Mouse (Mus musculus) forebrain, embryonic 14.5 days (tissue): Measurements from ENCODE around the gene Ing4. TPM values are rescaled to one million over a fixed set of nuclear protein-coding genes. Genes with fewer than 3 reads are reported as not detected.

Experiments
- ATAC-seq: fragments of 200-750 bp; cut with Nextera tagmentation; 2 replicates; pipeline ENCODE4 v1.8.0; 2017; ENCODE audit warnings: mild to moderate bottlenecking, moderate library complexity
- DNase-seq: peaks from one replicate; pipeline ENCODE4 v3.0.0-alpha.2; 2015; ENCODE audit warnings: low spot score
- H3K27ac ChIP-seq: fragments of 300-500 bp; sonication (generic); 2 replicates; pipeline ENCODE4 v1.5.1; 2014; ENCODE audit warnings: low read depth, mild to moderate bottlenecking, control low read depth, low read length, moderate library complexity
- H3K27me3 ChIP-seq: fragments of 300-500 bp; sonication (generic); replicated peaks from 2 replicates; pipeline ENCODE4 v1.6.1; 2014; ENCODE audit warnings: low read length, control low read depth, mixed read lengths; ENCODE audit not compliant: control insufficient read depth, insufficient read depth
- H3K36me3 ChIP-seq: fragments of 300-500 bp; sonication (generic); 2 replicates; pipeline ENCODE4 v1.6.1; 2014; ENCODE audit warnings: low read length, control low read depth; ENCODE audit not compliant: control insufficient read depth, insufficient read depth
- H3K4me1 ChIP-seq: fragments of 300-500 bp; sonication (generic); 2 replicates; pipeline ENCODE4 v1.6.1; 2014; ENCODE audit warnings: antibody characterized with exemption, low read length, control low read depth; ENCODE audit not compliant: control insufficient read depth, insufficient read depth
- H3K4me2 ChIP-seq: fragments of 300-500 bp; sonication (generic); 2 replicates; pipeline ENCODE4 v1.6.1; 2014; ENCODE audit warnings: mild to moderate bottlenecking, control low read depth, low read length
- H3K4me3 ChIP-seq: fragments of 300-500 bp; sonication (generic); 2 replicates; pipeline ENCODE4 v1.5.1; 2014; ENCODE audit warnings: low read depth, low read length, control low read depth
- H3K9ac ChIP-seq: fragments of 300-500 bp; sonication (generic); 2 replicates; pipeline ENCODE4 v1.6.1; 2014; ENCODE audit warnings: mild to moderate bottlenecking, low read length, control low read depth, moderate library complexity
- H3K9me3 ChIP-seq: fragments of 300-500 bp; sonication (generic); replicated peaks from 2 replicates; pipeline ENCODE4 v1.6.1; 2016; ENCODE audit warnings: low read length, control low read depth, mixed read lengths; ENCODE audit not compliant: control insufficient read depth
- WGBS: fragments of 180-500 bp; shearing (Covaris S2); extraction: QIAGEN DNeasy Blood & Tissue Kit; methylation state at CpG from one replicate; pipeline ENCODE4 v1.1.7; 2014; 5-methylcytosine and 5-hydroxymethylcytosine counted together
- polyA plus RNA-seq: library from polyadenylated mRNA; unstranded; fragments of >200 nt; fragmentation: Nextera tagmentation; extraction: Ambion mirVana; gene quantifications from 2 replicates; pipeline ENCODE4 v1.2.1, GENCODE M21; 2014

Gene Ing4
- polyA plus RNA-seq, 1 experiment from 2014 or later: 181 TPM

DNA sequence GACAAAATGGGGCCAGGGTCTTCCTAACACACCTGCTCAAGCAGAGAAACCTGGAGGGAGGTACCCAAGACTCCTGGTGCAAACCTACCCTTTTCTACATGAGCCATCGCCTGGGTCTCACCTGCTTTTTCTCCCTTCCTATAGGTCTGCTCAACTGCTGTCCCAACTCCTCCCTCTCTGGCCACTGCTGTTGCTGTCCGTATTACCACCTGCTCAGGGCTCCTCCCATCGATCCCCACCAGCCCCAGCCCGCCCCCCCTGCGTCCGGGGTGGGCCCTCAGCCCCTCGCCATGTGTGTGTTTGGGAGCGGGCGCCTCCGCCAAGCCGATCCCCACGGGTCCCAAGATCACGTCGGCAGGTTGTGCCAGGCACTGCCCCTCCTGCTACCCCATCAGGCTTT, 40.5 kb upstream of the Ing4 start:
- Histone ChIP-seq H3K36me3 (no peaks in the 10 kb centered on the region), H3K27me3 (peaks cover 28% of the 10 kb centered on the region), H3K9me3 (no peaks in the 10 kb centered on the region), H3K9ac (no peak overlapping the region), H3K4me1 (peaks cover 5% of the 10 kb centered on the region), H3K4me3 (no peak overlapping the region), H3K27ac (no peak overlapping the region), H3K4me2 (no peak overlapping the region)
- 37% methylated on average over 14 of the region's 14 CpGs for WGBS
- ATAC-seq: no peak
- DNase-seq: no peak

- no peak overlapping the region for H3K9ac ChIP-seq
- H3K9me3 ChIP-seq: no peaks in the 10 kb centered on the region
- no peak overlapping the region for H3K27ac ChIP-seq
- DNase-seq (no peak), ATAC-seq (no peak)
- H3K4me2 ChIP-seq: no peak overlapping the region
- H3K4me3 ChIP-seq: no peak overlapping the region
- peaks cover 5% of the 10 kb centered on the region for H3K4me1 ChIP-seq
- no peaks in the 10 kb centered on the region for H3K36me3 ChIP-seq
- WGBS: 38% methylated on average over 10 of the region's 10 CpGs
- H3K27me3 ChIP-seq: peaks cover 26% of the 10 kb centered on the region
Observed at GRCm38 (mm10) chr6:124999546-124999945, 40.0 kb upstream of the Ing4 start.

DNA sequence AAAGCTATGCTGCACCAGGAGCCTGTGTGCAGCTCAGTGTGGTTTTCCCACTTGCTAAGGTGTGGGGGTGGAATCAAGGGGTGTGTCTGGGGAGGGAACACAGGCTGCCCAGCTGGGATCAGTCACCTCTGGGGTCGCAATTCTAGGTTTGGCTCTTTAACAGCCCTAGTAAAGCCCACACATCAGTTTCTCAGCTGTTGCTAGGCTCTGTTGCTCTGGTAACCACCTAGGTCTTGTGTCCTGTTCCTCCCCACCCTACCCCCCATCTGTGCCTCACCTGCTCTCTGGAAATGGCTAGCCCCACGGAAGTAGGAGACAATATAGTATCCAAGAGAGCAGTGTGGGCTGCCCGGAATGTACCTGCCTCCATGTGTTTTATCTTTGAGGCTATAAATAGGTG, 35.9 kb upstream of the Ing4 start:
- no peak for ATAC-seq
- WGBS: 55% methylated on average over 3 of the region's 3 CpGs
- no peak for DNase-seq
- H3K27ac ChIP-seq: no peak overlapping the region
- H3K27me3 ChIP-seq: peaks cover 13% of the 10 kb centered on the region
- peaks cover 6% of the 10 kb centered on the region; the same call in 1 of the 2 replicates for H3K4me1 ChIP-seq
- no peak overlapping the region for H3K4me3 ChIP-seq
- no peak overlapping the region for H3K4me2 ChIP-seq
- no peaks in the 10 kb centered on the region for H3K36me3 ChIP-seq
- no peak overlapping the region for H3K9ac ChIP-seq
- no peaks in the 10 kb centered on the region for H3K9me3 ChIP-seq

DNA sequence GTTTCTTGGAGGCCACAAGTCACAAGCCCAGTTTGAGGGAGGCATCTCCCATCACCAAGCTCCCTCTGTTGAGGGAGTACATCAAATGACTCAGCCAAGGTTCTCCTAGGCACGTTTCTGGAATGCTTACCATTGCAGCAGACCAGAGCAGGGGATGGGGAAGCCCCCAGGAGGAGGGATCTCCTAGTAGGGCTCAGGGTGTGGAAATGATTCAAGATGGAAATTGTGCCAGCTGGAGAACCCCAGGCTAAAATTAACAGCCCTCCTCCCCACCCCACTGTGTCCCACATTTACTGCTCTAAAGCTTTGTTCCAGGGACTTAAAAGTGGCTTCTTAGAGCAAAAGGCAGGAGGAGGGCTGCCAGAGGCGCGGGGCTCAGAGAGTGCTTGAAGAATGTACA, 34.5 kb upstream of the Ing4 start:
- Histone ChIP-seq H3K9me3 (no peaks in the 10 kb centered on the region), H3K4me2 (no peak overlapping the region), H3K36me3 (no peaks in the 10 kb centered on the region), H3K27me3 (peaks cover 3% of the 10 kb centered on the region; the same call in 1 of the 2 replicates), H3K4me3 (no peak overlapping the region), H3K27ac (no peak overlapping the region), H3K4me1 (peaks cover 10% of the 10 kb centered on the region), H3K9ac (no peak overlapping the region)
- DNase-seq: no peak
- no peak for ATAC-seq
- WGBS: 40% methylated on average over 3 of the region's 3 CpGs

GRCm38 (mm10) chr6:125008060-125008459, 31.5 kb upstream of the Ing4 start:
- Histone ChIP-seq H3K4me2 (peak overlapping the region; percentile 58), H3K27me3 (no peaks in the 10 kb centered on the region), H3K4me1 (peaks cover 21% of the 10 kb centered on the region), H3K27ac (peak overlapping the region; percentile 98), H3K36me3 (peaks cover 20% of the 10 kb centered on the region), H3K9me3 (no peaks in the 10 kb centered on the region), H3K9ac (peak overlapping the region; percentile 87), H3K4me3 (peak overlapping the region; percentile 78)
- ATAC-seq (no peak), DNase-seq (no peak)
- 47% methylated on average over 13 of the region's 13 CpGs for WGBS

DNA sequence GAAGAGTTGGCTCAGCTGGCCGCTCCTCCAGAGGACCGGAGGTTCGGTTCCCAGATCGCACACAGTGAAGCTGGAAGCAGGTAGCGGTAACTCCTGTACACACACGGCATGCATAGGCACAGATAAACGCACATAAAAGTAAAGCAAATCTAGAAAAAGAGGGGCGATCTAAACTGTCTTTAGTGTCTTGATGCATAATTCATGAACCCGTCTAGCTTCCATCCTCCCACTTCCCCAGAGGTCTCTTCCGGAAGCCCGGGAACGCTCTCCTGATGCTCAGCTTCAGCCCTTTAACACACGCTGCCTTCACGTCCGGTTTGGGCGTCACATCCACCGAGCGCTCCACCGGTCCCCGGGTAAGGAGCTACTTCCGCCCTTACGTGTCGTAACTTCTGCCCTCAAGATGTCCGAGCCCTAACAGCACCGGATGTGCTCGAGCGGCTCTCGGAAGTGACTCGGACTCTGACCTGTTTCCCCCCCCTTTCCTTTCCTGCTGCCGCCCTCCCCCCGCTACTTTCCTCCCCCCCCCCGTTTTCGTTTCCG, 30.9 kb upstream of the Ing4 start:
- peaks cover 24% of the 10 kb centered on the region for H3K36me3 ChIP-seq
- peak overlapping the region; percentile 87 for H3K9ac ChIP-seq
- H3K4me3 ChIP-seq: peak overlapping the region; percentile 78
- H3K27ac ChIP-seq: peak overlapping the region; percentile 98
- ATAC-seq (peak; percentile 98), DNase-seq (peak; percentile 99)
- no peaks in the 10 kb centered on the region for H3K9me3 ChIP-seq
- H3K4me2 ChIP-seq: peak overlapping the region; percentile 87
- H3K27me3 ChIP-seq: no peaks in the 10 kb centered on the region
- peaks cover 21% of the 10 kb centered on the region for H3K4me1 ChIP-seq
- WGBS: under 1% methylated on average over 33 of the region's 34 CpGs

- ATAC-seq (no peak), DNase-seq (no peak)
- no peaks in the 10 kb centered on the region for H3K9me3 ChIP-seq
- peak within 1 kb of the TSS; percentile 78 for H3K4me3 ChIP-seq
- H3K27me3 ChIP-seq: no peaks in the 10 kb centered on the region
- peaks cover 21% of the 10 kb centered on the region for H3K4me1 ChIP-seq
- H3K4me2 ChIP-seq: peak within 1 kb of the TSS; percentile 87
- H3K27ac ChIP-seq: peak within 1 kb of the TSS; percentile 98
- no CpG with 5 or more reads among the region's 3 CpGs for WGBS
- H3K9ac ChIP-seq: peak within 1 kb of the TSS; percentile 87
- H3K36me3 ChIP-seq: peaks cover 26% of the 10 kb centered on the region
Observed at GRCm38 (mm10) chr6:125009129-125009180, 30.6 kb upstream of the Ing4 start, which contains the start of gene Zfp384. Zfp384 (plus strand) TSS chr6:125009145.

- no peaks in the 10 kb centered on the region for H3K27me3 ChIP-seq
- peaks cover 21% of the 10 kb centered on the region for H3K4me1 ChIP-seq
- ATAC-seq: peak; percentile 80
- H3K4me3 ChIP-seq: peak overlapping the region; percentile 78
- WGBS: under 1% methylated on average over 50 of the region's 78 CpGs
- DNase-seq: peak; percentile 92
- no peaks in the 10 kb centered on the region for H3K9me3 ChIP-seq
- H3K9ac ChIP-seq: peak overlapping the region; percentile 87
- H3K4me2 ChIP-seq: peak overlapping the region; percentile 87
- H3K36me3 ChIP-seq: peaks cover 27% of the 10 kb centered on the region
- peak overlapping the region; percentile 98 for H3K27ac ChIP-seq
Observed at GRCm38 (mm10) chr6:125009181-125010073, 30.1 kb upstream of the Ing4 start.

DNA sequence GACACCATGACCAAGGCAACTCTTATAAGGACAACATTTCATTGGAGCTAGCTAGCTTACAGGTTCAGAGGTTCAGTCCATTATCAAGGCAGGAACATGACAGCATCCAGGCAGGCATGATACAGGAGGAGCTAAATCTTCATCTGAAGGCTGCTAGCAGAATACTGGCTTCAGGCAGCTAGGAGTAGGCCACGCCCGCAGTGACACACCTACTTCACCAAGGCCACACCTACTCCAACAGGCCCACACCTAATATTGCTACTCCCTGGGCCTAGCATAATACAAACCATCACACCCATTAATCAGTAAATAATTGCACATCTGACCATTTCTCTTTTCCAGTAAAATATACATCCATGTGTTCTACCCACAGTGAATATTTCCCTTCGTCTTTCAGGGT, 21.9 kb upstream of the Ing4 start:
- peaks cover 50% of the 10 kb centered on the region for H3K36me3 ChIP-seq
- H3K4me1 ChIP-seq: no peaks in the 10 kb centered on the region
- 95% methylated on average over 3 of the region's 3 CpGs for WGBS
- ATAC-seq (no peak), DNase-seq (no peak)
- H3K27me3 ChIP-seq: no peaks in the 10 kb centered on the region
- H3K9ac ChIP-seq: no peak overlapping the region
- no peak overlapping the region for H3K4me2 ChIP-seq
- no peak overlapping the region for H3K4me3 ChIP-seq
- no peak overlapping the region for H3K27ac ChIP-seq
- no peaks in the 10 kb centered on the region for H3K9me3 ChIP-seq
